Mouse (Mus musculus): ENCODE measurements around the gene Gimap8. TPM values are rescaled to one million over a fixed set of nuclear protein-coding genes. Genes with fewer than 3 reads are reported as not detected.
A peak's percentile ranks its signal among the peaks of the same experiment; 100 is the strongest.
"Not testable (repeated sequence)": the region's sequence is repeated elsewhere in the genome, so short reads cannot be mapped to it uniquely, and the experiment has no call there.

The Gimap8 gene
- 1.4 and 2.1 TPM in 2 replicates for polyA plus RNA-seq (2012; rRNA removed)

DNA sequence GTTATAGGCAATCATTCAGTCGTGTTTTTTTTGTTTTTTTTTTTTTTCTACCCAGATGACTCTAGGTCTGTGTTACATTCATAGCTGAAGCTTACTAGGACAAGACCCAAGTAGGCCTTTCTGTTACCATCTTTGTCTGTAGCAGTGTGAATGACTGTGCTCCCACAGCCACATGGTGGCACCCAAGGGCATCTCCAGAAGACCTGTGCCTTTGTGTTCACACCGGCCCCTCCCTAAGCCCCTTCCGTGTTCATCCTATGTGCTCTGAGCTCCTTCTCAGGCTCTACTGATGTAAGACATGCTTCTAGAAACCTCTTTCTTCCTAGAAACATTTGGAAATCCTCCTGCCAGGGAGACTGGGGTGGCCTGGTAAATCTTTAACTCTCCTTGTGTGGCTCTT lies at the start of gene Gimap8:
Gene Gimap8, plus strand, starts transcription at position 240 of the 400 bp plus-strand sequence.
- peak in 1 of 2 experiments; percentile 29 for DNase-seq (ENCODE audit: extremely low spot score in 1 of 2, low spot score in 1 of 2)

GRCm38 (mm10) chr6:48600594-48600993 lies 46.4 kb upstream of the Gimap8 start:
- no peak for DNase-seq (ENCODE audit: extremely low spot score in 1 of 2, low spot score in 1 of 2)

DNA sequence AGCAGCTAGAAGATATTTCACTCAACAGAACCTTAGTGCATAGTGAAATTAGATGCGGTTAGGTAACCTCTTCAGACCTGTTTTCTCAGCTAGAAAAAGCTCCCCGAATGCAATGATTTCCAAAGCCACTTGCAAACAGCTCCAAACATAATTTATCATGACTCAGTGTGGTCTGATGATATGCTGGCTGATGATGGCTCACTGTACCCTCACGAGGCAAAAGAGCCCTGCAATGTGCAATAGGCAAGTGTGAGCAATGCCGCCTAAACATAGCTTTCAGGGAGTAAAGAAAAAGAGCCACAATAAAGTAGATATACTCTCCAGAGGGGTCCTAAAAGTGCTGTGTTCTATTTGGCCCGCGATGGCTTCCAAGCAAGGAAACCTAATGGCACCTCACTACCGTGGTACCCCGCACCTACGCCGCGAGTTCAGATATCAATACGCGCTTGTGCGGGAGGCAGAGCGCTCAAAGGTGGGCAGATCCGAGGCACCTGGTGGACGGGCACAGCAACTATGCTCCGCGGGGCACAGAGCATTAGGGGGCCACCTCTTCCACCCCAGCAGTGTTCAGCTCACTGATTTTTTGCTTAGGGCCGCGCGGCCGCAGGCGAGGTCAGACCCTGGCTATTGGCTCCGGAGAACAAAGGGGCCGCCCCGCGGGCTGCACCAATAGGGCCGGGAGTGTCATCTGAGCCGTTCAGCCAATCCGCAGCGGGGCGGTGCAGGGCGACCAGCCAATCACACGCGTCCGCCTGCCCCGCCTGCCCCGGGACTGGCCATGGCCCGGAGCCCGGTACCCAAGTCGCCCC lies 45.6 kb upstream of the Gimap8 start, which contains the start of gene Zfp775:
Gene Zfp775, plus strand, starts transcription at position 793 of the 809 bp plus-strand sequence.
- peak; percentile 92 to 97 for DNase-seq (ENCODE audit: extremely low spot score in 1 of 2, low spot score in 1 of 2)

DNA sequence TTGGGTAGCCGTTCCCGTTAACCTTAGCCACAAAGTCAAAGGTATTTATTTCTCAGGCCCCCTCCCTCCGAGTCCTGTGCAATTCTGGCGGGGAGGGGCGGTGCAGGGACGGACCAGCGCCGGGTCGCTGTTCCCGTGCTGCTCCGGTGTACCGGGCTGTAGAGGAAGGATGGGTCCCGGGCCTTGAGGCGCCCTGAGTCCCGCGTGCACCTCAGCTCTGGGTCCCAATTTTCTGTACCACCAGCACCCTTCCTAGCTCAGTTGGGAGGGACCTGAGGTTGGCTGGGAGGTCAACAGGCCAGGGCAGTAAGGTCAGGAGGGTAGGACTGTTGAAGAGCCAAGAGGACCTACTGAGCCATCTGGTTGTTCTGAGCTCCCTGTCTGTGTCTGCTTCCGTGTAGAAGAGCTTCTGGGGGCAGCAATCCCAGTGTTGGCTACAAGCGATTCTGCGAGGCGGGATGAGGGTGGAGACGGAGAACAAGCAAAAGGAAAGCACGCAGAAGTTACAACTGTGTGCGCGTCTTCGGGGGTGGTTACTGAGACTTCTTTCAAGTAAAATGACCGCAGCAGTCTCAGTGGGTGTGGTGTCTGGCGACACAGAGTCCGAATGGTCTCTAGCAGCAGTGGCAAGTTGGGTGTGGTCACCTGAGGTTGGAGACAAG lies 44.8 kb upstream of the Gimap8 start:
- peak in 1 of 2 experiments; percentile 56 for DNase-seq (ENCODE audit: extremely low spot score in 1 of 2, low spot score in 1 of 2)

DNA sequence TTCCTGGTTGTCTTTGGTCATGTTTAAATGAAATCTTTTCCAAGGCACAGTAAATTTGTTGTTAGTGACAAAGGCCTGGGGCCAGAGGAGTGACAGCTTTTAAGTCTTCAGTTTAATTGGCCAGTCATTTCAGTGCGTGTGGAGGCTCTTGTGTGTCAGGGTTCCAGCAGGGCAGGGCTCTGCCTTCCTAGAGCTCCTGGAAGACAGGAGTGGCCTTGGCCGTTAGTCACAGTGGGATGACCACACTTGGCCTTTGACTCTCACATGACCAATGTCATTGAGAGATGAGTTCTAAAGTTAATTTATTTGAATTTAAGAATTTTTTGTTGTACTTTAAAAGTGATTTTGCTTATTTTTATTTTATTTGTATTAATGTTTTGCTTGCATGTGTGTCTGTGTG lies 38.9 kb upstream of the Gimap8 start:
- no peak for DNase-seq (ENCODE audit: extremely low spot score in 1 of 2, low spot score in 1 of 2)

GRCm38 (mm10) chr6:48609512-48609911 lies 37.5 kb upstream of the Gimap8 start:
- no peak for DNase-seq (ENCODE audit: extremely low spot score in 1 of 2, low spot score in 1 of 2)

GRCm38 (mm10) chr6:48610657-48611056 lies 36.4 kb upstream of the Gimap8 start:
- DNase-seq (ENCODE audit: extremely low spot score in 1 of 2, low spot score in 1 of 2), result no peak

DNA sequence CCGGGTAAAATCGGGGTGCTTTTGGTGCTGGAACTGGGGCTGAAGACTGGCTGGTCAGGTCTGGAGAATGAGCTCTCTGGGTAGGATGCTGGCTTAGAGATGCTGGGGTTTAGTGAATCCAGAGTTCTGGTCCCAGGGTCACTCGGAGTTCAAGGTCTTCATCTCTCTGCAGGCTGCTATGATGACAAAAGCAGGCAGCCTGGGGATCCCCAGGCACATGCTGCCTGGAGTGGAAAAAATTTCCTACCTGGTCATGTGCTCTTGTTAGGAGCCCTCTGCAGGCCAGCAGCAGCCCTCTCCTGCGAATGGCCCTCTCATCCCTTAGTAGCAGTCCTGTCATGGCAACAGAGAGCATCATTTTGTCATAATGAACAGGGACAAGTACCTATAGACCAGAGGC lies 33.6 kb upstream of the Gimap8 start:
- DNase-seq (ENCODE audit: extremely low spot score in 1 of 2, low spot score in 1 of 2), result no peak

DNA sequence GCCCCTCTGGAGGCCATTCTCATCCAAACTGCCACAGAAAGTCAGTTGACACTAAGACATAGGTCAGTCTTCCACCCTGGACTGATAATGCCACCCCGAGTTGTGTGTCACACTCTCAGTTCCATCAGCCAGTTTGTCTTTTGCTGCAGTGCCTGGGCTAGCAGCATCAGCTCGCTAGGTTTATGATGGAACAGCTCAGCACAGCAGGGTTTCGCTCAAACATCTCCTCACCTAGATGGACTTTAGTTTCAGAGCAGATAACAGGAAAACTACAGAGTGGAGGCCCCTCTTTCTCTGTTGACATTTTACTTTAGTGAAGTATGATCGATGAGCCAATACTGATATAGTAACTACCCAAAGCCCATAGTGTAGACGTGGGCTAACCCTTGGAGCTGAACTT lies 32.3 kb upstream of the Gimap8 start:
- no peak for DNase-seq (ENCODE audit: extremely low spot score in 1 of 2, low spot score in 1 of 2)

DNA sequence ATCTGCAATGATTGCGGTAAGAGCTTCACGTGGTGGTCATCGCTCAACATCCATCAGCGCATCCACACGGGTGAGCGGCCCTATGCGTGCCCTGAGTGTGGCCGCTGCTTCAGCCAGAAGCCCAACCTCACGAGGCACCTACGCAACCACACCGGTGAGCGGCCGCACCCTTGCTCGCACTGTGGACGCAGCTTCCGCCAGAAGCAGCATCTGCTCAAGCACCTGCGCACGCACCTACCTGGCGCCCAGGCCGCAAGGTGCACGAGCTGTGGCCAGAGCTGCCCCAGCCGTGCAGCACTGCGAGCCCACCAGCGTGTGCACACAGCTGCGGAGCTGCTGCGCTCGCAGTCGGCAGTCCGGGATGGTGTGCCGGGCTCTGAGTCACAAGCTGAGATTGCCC lies 27.0 kb upstream of the Gimap8 start:
- no peak for DNase-seq (ENCODE audit: extremely low spot score in 1 of 2, low spot score in 1 of 2)

- not testable (repeated sequence) for DNase-seq (ENCODE audit: extremely low spot score in 1 of 2, low spot score in 1 of 2)
Observed at GRCm38 (mm10) chr6:48622186-48622843, 24.7 kb upstream of the Gimap8 start.

- no peak for DNase-seq (ENCODE audit: extremely low spot score in 1 of 2, low spot score in 1 of 2)
Observed at GRCm38 (mm10) chr6:48623460-48623859, 23.6 kb upstream of the Gimap8 start.

DNA sequence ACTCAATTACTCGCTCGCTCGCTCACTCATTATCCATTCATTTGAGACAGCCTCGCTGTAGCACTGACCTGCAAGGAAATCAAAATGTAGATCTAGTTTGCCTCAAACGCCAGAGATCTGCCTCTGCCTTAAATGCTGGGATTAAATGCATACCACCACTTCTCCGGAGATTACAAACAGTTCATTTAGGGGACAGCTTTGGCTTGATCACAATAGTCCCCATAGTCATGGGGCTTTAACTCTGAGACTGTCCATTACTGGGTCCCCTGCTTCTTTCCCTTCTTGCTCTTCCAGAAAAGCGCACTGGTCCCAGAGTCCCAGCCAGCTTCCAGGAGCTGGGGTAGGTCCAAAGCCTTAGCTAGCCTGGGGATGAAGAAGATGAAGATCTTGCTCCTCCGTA lies 20.6 kb upstream of the Gimap8 start, which contains the start of gene AI854703:
Gene AI854703, plus strand, starts transcription at position 301 of the 400 bp plus-strand sequence.
- no peak for DNase-seq (ENCODE audit: extremely low spot score in 1 of 2, low spot score in 1 of 2)

- peak; percentile 44 to 77 for DNase-seq (ENCODE audit: extremely low spot score in 1 of 2, low spot score in 1 of 2)
Observed at GRCm38 (mm10) chr6:48626984-48627383, 20.1 kb upstream of the Gimap8 start.

GRCm38 (mm10) chr6:48627511-48627924 lies 19.5 kb upstream of the Gimap8 start:
- peak in 1 of 2 experiments; percentile 17 for DNase-seq (ENCODE audit: extremely low spot score in 1 of 2, low spot score in 1 of 2)

GRCm38 (mm10) chr6:48628377-48628776 lies 18.7 kb upstream of the Gimap8 start:
- no peak for DNase-seq (ENCODE audit: extremely low spot score in 1 of 2, low spot score in 1 of 2)

DNA sequence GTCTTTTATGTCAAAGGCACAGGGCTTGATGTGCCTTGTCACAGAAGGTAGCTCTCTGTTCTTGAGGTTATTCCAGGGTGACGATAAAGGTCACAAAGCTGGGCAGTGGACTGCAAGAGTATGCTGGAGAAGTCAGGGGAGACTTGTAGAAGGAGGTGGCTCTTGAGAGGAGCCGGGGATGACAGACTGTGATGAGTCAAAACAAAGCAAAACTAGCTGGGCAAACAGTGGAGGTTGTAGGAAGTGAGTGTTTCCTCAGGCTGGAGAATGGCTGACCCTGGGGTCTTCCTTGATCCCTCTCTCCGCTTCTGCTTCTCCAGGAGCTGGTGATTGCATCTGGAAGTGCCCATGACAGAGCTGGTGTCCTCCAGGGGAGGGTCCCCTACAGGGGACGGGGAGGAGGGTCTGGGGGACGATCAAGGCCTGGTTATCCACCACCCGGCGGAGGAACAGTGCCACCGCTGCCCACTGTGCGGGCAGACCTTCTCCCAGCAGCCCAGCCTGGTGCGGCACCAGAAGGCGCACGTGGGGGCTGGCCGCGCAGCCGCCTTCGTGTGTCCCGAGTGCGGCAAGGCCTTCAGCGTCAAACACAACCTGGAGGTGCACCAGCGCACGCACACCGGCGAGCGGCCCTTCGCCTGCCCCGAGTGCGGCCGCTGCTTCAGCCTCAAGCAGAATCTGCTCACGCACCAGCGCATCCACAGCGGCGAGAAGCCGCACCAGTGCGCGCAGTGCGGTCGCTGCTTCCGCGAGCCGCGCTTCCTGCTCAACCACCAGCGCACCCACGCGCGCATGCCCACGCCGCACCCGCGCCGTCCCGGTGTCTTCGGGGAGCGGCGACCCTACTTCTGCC lies 18.0 kb upstream of the Gimap8 start:
- DNase-seq (ENCODE audit: extremely low spot score in 1 of 2, low spot score in 1 of 2), result peak in 1 of 2 experiments; percentile 56

GRCm38 (mm10) chr6:48629661-48630034 lies 17.4 kb upstream of the Gimap8 start:
- no peak for DNase-seq (ENCODE audit: extremely low spot score in 1 of 2, low spot score in 1 of 2)

GRCm38 (mm10) chr6:48630831-48631230 lies 16.2 kb upstream of the Gimap8 start:
- DNase-seq (ENCODE audit: extremely low spot score in 1 of 2, low spot score in 1 of 2), result no peak

GRCm38 (mm10) chr6:48635105-48635504 lies 11.9 kb upstream of the Gimap8 start:
- DNase-seq (ENCODE audit: extremely low spot score in 1 of 2, low spot score in 1 of 2), result no peak

Data from frontal cortex, adult 2 months (tissue).